Mouse (Mus musculus) liver, postnatal 0 days (tissue): ENCODE data around the gene Ctso. TPM values are rescaled to one million over a fixed set of nuclear protein-coding genes. Genes with fewer than 3 reads are reported as not detected.
A peak's percentile ranks its signal among the peaks of the same experiment; 100 is the strongest.

Source experiments
- ATAC-seq: fragments of 200-750 bp; cut with Nextera tagmentation; 2 replicates; pipeline ENCODE4 v1.8.0; 2017; ENCODE audit warnings: mild to moderate bottlenecking, moderate library complexity
- DNase-seq: peaks from one replicate; pipeline ENCODE4 v3.0.0-alpha.2; 2016
- H3K27ac ChIP-seq: fragments of 300-500 bp; sonication (generic); 2 replicates; pipeline ENCODE4 v1.5.1; 2014; ENCODE audit warnings: antibody characterized with exemption, moderate library complexity, mild to moderate bottlenecking, low read depth
- H3K27me3 ChIP-seq: fragments of 300-500 bp; sonication (generic); 2 replicates; pipeline ENCODE4 v1.6.1; 2014; ENCODE audit warnings: low read length, control low read depth, mixed read lengths; ENCODE audit not compliant: insufficient read depth
- H3K36me3 ChIP-seq: fragments of 300-500 bp; sonication (generic); replicated peaks from 2 replicates; pipeline ENCODE4 v1.6.1; 2014; ENCODE audit warnings: mild to moderate bottlenecking, control low read depth, low read length, moderate library complexity, mixed read lengths; ENCODE audit not compliant: insufficient read depth
- H3K4me1 ChIP-seq: fragments of 300-500 bp; sonication (generic); 2 replicates; pipeline ENCODE4 v1.6.1; 2014; ENCODE audit warnings: antibody characterized with exemption, mild to moderate bottlenecking, control low read depth; ENCODE audit not compliant: insufficient read depth
- H3K4me2 ChIP-seq: fragments of 300-500 bp; sonication (generic); 2 replicates; pipeline ENCODE4 v1.6.1; 2014; ENCODE audit warnings: low read depth, mild to moderate bottlenecking, low read length, moderate library complexity, mixed read lengths
- H3K4me3 ChIP-seq: fragments of 300-500 bp; sonication (generic); 2 replicates; pipeline ENCODE4 v1.5.1; 2014; ENCODE audit warnings: low read depth, low read length
- H3K9ac ChIP-seq: fragments of 300-500 bp; sonication (generic); replicated peaks from 2 replicates; pipeline ENCODE4 v1.6.1; 2014; ENCODE audit warnings: mild to moderate bottlenecking, moderate library complexity
- H3K9me3 ChIP-seq: fragments of 300-500 bp; sonication (generic); 2 replicates; pipeline ENCODE4 v1.6.1; 2016; ENCODE audit warnings: mild to moderate bottlenecking, control low read depth, low read length, mixed read lengths
- CTCF ChIP-seq: sonication (generic); IDR thresholded peaks from 2 replicates; pipeline ENCODE4 v1.5.1; 2016; ENCODE audit warnings: antibody characterized with exemption, low read depth
- EP300 ChIP-seq: IDR thresholded peaks from 2 replicates; pipeline ENCODE4 v1.6.1; 2016; ENCODE audit warnings: antibody characterized with exemption, low read depth, mild to moderate bottlenecking
- WGBS: fragments of 180-500 bp; shearing (Covaris S2); extraction: QIAGEN DNeasy Blood & Tissue Kit; methylation state at CpG from one replicate; pipeline ENCODE4 v1.1.7; 2014; ENCODE audit not compliant: insufficient replicate concordance; 5-methylcytosine and 5-hydroxymethylcytosine counted together
- polyA plus RNA-seq: library from polyadenylated mRNA; unstranded; fragments of >200 nt; fragmentation: Nextera tagmentation; extraction: Ambion mirVana; gene quantifications from 2 replicates; pipeline ENCODE4 v1.2.1, GENCODE M21; 2015

The Ctso gene
- polyA plus RNA-seq, 1 experiment from 2014 or later, result 35.6 TPM

GRCm38 (mm10) chr3:81987628-81988027 is 55.2 kb downstream of the Ctso start:
- no peaks in the 10 kb centered on the region for H3K9me3 ChIP-seq
- no peak overlapping the region for H3K4me3 ChIP-seq
- 74% methylated on average over 3 of the region's 3 CpGs for WGBS
- H3K4me2 ChIP-seq, result no peak overlapping the region
- H3K27ac ChIP-seq, result 0 out of 2 replicates have a peak overlapping the region, but pooled peaks have one; percentile 18
- H3K27me3 ChIP-seq, result no peaks in the 10 kb centered on the region
- H3K9ac ChIP-seq, result no peak overlapping the region
- ATAC-seq, result no peak
- TF ChIP-seq CTCF, result no peak
- TF ChIP-seq EP300, result peak; percentile 61; the same call in 1 of the 2 replicates
- peaks cover 7% of the 10 kb centered on the region for H3K4me1 ChIP-seq
- no peaks in the 10 kb centered on the region for H3K36me3 ChIP-seq
- no peak for DNase-seq

GRCm38 (mm10) chr3:81989692-81990141 is 57.3 kb downstream of the Ctso start:
- WGBS, result 6% methylated on average over 2 of the region's 2 CpGs
- no peak for TF ChIP-seq CTCF
- H3K9ac ChIP-seq, result no peak overlapping the region
- H3K27ac ChIP-seq, result peak overlapping the region; percentile 80
- no peaks in the 10 kb centered on the region for H3K36me3 ChIP-seq
- H3K9me3 ChIP-seq, result no peaks in the 10 kb centered on the region
- H3K4me1 ChIP-seq, result peaks cover 7% of the 10 kb centered on the region
- no peak overlapping the region for H3K4me2 ChIP-seq
- ATAC-seq (no peak), DNase-seq (peak; percentile 14)
- H3K4me3 ChIP-seq, result no peak overlapping the region
- no peaks in the 10 kb centered on the region for H3K27me3 ChIP-seq

- Histone ChIP-seq H3K4me2 (no peak overlapping the region), H3K9ac (no peak overlapping the region), H3K4me3 (no peak overlapping the region), H3K4me1 (peaks cover 7% of the 10 kb centered on the region), H3K36me3 (no peaks in the 10 kb centered on the region), H3K27ac (peak overlapping the region; percentile 69), H3K27me3 (no peaks in the 10 kb centered on the region), H3K9me3 (no peaks in the 10 kb centered on the region)
- WGBS, result 46% methylated on average over 3 of the region's 3 CpGs
- peak; percentile 47 for DNase-seq
- TF ChIP-seq EP300, result peak; percentile 95
- no peak for TF ChIP-seq CTCF
- ATAC-seq, result peak; percentile 96
Measured at GRCm38 (mm10) chr3:81990531-81990930, 58.1 kb downstream of the Ctso start.

- Histone ChIP-seq H3K4me1 (no peaks in the 10 kb centered on the region), H3K4me3 (no peak overlapping the region), H3K9ac (no peak overlapping the region), H3K27ac (peak overlapping the region; percentile 48; the same call in 1 of the 2 replicates), H3K4me2 (no peak overlapping the region), H3K27me3 (no peaks in the 10 kb centered on the region), H3K36me3 (no peaks in the 10 kb centered on the region), H3K9me3 (no peaks in the 10 kb centered on the region)
- DNase-seq, result no peak
- 22% methylated on average over 4 of the region's 4 CpGs for WGBS
- TF ChIP-seq CTCF, result no peak
- TF ChIP-seq EP300, result no peak
- ATAC-seq, result no peak
Measured at GRCm38 (mm10) chr3:81995371-81995770, 63.0 kb downstream of the Ctso start.

- Histone ChIP-seq H3K27ac (peak overlapping the region; percentile 48; the same call in 1 of the 2 replicates), H3K4me3 (no peak overlapping the region), H3K27me3 (no peaks in the 10 kb centered on the region), H3K4me1 (no peaks in the 10 kb centered on the region), H3K9me3 (no peaks in the 10 kb centered on the region), H3K4me2 (no peak overlapping the region), H3K36me3 (no peaks in the 10 kb centered on the region), H3K9ac (no peak overlapping the region)
- 0% methylated on average over 1 of the region's 1 CpGs for WGBS
- ATAC-seq (peak; percentile 60), DNase-seq (no peak)
- TF ChIP-seq EP300 (no peak), CTCF (peak; percentile 74)
Measured at GRCm38 (mm10) chr3:81995988-81996387, 63.6 kb downstream of the Ctso start.

Other genes starting within 250 kb of the Ctso start
- 8.6 and 9.3 TPM in 2 replicates for gene Tdo2, start 43.6 kb downstream of the Ctso start, polyA plus RNA-seq
- gene Asic5, start 49.7 kb downstream of the Ctso start, polyA plus RNA-seq, result 0.64 and 1.1 TPM in 2 replicates
- gene Gucy1b1, start 142.1 kb downstream of the Ctso start, polyA plus RNA-seq, result 6.9 and 7.7 TPM in 2 replicates
- 6.4 and 8.2 TPM in 2 replicates for gene Gucy1a1, start 213.2 kb downstream of the Ctso start, polyA plus RNA-seq